Mouse (Mus musculus): ENCODE measurements around the gene P2ry2.

Gene P2ry2

GRCm38 (mm10) chr7:101012541-101012940, at the start of gene P2ry2:
Gene P2ry2 (minus strand): TSS chr7:101012866.
- no peak for DNase-seq (ENCODE audit: low spot score)

DNA sequence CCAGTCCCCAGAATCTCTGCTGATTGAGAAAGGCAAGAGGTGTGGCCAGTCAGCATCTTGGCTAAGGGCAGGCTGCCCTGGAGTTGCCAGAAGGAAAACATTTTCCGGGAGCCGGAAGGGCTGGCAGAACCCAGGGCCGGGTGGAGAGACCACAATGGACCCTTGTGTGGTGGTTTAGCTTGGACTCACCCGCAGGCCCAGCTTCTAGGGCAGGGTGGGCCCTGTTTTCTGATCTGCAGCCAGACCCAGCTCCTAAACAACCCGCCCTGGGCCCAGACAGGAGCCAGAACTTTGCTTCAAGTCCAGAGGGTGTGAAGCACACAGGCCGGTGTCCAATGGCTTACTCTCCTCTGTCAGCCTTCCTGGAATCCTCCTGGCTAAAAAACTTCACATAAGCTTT, 49.6 kb upstream of the P2ry2 start:
- DNase-seq (ENCODE audit: low spot score) = no peak

DNA sequence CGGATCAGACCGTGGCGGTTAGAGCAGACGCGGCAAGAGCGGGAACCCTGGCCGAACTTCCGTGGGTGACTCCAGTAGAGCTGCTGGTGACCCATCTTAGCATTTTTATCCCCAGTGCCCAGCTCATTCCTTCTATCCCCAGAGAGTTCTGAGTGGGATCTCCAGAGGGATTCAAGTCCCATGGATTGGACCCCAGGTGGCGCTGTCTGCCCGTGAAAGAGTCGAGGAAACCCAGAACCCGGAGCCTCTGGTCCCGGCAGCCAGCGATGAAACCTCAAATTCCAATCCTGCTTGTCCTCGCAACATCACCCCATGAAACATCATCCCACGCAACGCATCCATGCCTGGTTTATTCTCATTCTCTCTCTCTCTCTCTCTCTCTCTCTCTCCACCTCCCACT, 48.7 kb upstream of the P2ry2 start:
- DNase-seq (ENCODE audit: low spot score) = peak; percentile 84

DNA sequence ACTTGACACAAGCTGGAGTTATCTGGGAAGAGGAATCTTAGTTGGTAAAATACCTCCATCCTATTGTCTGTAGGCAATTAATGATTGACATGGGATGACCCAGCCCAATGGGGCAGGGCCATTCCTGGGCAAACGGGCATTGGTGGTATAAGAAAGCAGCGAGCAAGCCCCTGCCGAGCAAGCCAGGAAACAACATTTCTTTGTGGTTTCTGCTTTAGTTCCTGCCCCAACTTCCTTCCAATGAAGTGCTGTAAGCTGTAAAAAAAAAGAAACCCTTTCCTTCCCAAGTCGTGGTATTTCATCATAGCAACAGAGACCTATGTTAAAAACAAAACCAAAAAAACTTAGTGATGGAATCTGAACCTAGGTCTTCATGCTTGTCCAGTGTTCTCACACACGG, 47.8 kb upstream of the P2ry2 start:
- DNase-seq (ENCODE audit: low spot score) = no peak

- DNase-seq (ENCODE audit: low spot score) = no peak
These were observed 46.5 kb upstream of the P2ry2 start for GRCm38 (mm10) chr7:101059188-101059587.

DNA sequence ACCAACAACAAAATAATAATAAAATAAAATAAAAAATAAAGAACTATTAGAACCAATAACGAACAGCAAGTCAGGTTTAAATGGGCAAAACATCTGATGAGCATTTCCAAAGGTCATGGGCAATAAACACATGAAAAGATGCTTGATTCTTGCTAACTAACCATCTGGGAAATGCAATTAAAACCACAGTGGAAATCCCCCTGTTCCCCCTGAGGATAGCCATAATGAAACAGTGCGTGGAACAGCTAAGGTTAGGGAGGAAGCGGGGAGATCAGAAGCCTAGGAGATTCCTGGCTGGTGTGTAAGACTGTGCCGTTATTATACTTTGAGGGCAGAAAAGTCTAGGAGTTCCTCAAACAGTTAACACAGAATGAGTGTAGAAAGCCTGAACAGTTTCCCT, 44.6 kb upstream of the P2ry2 start:
- no peak for DNase-seq (ENCODE audit: low spot score)

DNA sequence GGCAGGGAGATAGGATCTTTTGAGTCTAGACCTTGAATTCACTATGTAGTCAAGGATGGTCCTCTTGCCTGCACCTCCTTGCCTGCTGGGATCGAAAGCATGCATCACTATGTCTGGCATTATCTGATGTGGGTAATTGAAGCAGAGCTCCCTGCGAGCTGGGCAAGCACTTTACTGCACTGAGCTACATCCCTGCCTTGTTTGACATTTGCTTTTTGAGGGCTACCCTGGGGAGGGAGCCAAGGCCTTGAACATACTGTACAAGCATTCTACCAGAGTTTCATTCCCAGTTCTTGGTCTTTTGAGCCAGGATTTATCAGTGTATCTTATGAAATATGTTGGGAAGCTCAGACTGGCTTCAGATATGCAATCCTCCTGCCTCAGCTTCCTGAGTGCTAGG, 40.5 kb upstream of the P2ry2 start:
- DNase-seq (ENCODE audit: low spot score) = no peak

DNA sequence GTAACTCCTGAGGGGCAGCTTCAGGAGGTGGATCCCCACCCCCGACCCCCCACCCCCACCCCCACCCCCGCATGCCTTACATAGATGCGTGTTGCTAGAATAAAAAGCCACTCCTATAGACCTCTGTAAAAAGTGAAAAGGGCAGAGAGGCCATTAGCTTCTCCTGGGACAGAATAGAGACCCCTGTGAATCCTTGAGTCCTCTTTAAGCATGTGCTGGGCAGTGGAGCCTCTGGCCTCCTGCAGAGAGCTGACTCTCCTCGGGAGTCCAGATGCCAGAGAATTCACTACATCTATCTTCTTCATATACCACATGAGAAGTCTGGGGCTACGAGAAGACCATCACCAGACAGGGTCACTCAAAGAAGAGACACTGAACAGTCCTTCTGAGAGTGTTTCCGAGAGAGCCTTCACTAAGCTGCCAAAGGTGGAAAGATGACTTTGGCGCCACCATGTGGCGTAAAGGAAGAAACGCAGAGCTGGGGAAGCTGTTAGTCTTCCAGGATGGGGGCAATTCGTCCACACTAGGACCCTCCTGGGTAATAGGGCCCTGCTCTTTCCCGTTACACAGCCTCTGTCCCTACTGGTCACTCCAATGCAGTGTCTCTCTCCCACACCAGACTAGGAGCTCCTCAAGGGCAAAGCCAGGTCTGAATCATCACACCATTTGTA, 39.0 kb upstream of the P2ry2 start:
- DNase-seq (ENCODE audit: low spot score) = peak; percentile 87

DNA sequence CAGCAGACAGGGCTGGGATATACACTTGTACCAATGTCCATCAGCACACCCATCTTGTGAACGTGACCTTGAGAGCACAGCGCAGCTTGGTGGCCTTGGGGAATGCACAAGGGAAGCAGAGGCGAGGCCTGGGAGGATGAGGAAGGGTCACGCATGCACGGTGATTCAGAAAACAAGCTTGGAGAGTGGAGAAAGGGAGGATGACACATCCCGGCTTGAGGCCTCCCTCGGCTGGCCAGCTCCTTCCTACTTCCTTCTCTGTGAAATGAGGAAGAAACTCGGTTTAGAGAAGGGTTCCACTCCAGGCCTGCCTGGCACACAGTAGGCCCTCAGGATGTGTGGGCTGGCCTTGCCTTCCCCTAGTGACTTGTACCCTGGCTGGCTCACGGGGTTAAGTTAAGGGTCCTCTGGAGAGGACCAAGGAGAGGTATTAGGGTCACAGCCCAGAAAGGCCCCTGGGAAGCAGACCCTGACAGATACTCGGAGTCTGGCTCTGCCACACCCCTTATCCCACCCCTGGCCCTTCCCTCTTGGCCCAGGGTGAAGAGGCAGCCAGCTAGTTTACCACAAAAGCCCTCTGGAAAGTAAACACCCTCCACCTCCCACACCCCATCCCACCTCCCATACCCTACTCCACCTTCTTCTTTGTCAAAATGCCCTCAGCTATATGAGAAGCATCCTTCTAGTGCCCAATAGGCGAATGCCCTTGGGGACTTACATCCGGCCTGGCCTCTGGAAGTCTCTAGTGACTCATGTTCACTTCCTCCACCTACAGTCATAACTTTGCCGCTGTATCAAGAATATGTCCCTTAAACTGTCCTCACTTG, 38.3 kb upstream of the P2ry2 start:
- no peak for DNase-seq (ENCODE audit: low spot score)

DNA sequence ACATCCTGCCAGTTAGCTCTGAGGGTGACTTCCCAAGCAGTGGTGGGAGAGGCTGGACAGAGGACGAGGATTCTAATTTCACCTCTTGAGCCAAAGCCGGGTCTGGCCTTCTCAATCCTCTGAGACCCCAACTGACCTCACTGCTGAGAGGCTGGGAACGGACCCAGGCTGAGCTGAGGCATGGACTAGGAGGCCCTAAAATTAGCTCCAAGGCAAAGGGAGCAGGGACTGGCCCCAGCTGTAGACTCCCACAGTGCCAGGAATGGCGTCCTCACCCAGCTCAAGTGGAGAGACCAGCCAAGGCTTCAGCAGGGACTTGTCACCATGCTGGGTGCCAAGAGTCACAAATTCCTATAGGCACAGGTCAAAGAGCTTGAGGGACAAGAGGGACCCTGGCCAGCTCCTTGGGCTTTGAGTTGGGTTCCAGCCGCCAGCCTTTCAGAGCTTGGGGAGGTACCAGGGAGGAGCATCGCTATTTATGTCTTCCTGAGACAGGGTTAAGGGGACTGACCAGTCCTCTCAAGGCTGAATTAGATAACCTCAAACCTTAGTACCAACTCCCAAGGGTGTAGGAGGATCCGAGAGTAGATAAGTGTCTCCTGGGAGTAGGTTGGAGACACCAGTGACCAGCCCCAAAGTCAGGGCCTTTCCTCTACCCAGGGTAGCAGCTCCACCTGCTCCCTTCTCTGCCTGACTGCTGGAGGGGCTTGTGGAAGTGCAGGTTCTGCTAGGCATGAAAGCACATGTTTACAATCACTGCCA, 36.8 kb upstream of the P2ry2 start:
- no peak for DNase-seq (ENCODE audit: low spot score)

DNA sequence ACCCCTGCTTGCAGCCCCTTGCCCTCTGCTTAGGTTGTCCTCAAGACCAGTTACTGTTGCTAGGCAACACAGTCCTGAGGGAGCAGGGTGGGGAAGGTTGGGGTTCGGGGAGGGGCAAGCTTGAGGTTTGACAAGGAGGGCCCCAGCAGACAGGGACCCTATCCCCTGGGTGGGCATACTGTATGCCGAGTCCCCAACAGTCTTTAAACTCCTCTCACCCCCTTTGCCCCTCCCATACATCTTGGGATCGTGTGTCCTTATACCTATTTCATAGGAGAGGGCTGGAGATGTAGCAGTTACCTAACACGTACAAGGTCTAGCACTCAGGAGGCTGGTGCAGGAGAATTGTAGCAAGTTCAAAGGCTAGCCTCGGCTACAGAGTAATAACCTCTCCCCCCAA, 35.6 kb upstream of the P2ry2 start:
- no peak for DNase-seq (ENCODE audit: low spot score)

DNA sequence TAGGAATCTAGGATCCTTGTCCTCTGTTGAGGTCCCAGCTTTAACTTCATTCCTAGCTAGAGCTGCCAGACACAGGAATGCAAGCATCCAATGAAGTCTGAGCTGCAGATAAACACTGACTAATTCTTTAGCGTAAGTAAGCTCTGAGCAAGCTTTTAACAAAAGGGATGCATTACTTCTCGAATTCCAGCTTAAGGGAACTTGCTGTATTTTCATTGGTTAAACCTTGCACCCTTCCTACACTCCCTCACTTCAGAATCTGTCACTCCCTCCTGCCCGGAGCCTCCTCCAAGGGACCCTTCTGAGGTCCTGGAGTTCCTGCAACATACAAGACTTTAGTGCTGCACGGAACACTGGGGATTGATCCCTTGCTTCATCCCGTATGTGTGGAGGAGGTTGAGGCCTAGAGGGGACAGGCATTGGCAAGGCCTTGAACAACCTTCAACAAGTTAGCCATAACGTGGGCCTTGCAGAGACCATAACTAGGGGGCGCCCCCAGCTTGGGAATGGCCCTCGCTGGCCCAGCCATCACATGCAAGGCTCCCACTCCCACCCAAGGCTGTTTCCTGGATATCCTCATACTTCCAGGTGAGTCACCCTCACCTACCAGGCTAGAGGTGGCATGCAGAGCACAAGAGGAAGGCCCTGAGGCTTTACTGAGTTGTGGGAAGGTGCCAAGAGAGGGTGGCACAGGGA, 31.3 kb upstream of the P2ry2 start:
- DNase-seq (ENCODE audit: low spot score) = no peak

GRCm38 (mm10) chr7:101041977-101042749, 29.5 kb upstream of the P2ry2 start:
- DNase-seq (ENCODE audit: low spot score) = no peak

- DNase-seq (ENCODE audit: low spot score) = no peak
These were observed 28.9 kb upstream of the P2ry2 start for GRCm38 (mm10) chr7:101041544-101041943.

GRCm38 (mm10) chr7:101033371-101033770, 20.7 kb upstream of the P2ry2 start:
- DNase-seq (ENCODE audit: low spot score) = no peak

DNA sequence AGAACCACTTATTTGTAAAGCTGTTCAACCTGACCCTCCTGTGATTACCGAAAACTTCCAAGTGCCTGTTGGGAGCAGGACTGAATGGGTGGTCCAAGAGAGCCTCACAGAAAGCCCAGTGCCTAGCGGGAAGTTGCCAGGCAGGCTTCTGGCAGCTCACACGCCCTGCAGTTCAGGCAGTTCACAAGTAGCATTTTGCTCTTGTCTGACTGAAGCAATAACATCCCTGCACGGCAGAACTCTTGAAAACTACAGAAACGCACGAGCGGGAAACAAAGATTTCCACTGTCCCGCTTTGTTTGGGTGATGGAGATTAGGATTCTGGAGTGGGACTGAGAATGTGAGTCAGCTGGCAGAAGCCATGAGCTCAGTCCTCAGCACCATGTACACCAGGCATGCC, 18.6 kb upstream of the P2ry2 start:
- DNase-seq (ENCODE audit: low spot score) = no peak

- DNase-seq (ENCODE audit: low spot score) = no peak
These were observed 18.1 kb upstream of the P2ry2 start for GRCm38 (mm10) chr7:101030756-101031155.

GRCm38 (mm10) chr7:101029446-101029845, 16.8 kb upstream of the P2ry2 start:
- no peak for DNase-seq (ENCODE audit: low spot score)

DNA sequence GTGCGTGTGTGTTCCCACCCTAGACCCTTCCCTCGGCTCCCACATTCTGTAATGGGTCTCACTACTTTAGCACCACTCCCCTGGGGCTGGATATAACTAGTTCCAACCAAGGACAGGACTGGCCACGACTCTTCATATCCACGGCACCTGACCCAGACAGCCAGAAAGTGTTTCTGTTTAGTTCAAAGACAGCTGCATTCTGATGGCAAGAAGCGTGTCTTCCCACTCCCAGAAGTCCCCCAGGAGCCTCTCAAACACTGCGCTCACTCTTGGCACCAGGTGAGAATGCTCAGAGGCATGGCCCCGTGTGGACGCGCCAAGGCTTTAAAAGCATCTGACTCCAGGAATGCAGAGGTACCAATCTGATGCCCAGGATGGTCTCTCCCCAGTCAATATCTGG, 16.3 kb upstream of the P2ry2 start:
- no peak for DNase-seq (ENCODE audit: low spot score)

DNA sequence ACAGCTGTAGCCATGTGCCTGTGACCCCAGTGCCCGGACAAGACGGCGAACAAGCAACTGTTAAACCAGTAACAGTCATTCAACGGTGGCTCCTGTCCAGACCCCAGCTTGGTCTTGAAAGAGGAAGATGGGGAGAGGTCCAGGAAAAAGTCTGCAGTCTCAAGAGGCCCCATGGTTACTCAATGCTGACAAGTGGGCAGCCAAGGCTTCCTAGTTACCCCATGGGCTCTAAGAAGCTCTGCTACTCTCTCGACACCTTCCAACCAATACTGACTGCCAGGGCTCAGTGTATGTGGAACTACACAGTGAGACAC, 15.7 kb upstream of the P2ry2 start:
- DNase-seq (ENCODE audit: low spot score) = no peak

GRCm38 (mm10) chr7:101027623-101028443, 15.2 kb upstream of the P2ry2 start:
- no peak for DNase-seq (ENCODE audit: low spot score)

Data from embryo, embryonic 10 days (tissue).